Mouse (Mus musculus) heart, adult 18-20 months (tissue): ENCODE measurements around the gene Rasl11a. TPM values are rescaled to one million over a fixed set of nuclear protein-coding genes. Genes with fewer than 3 reads are reported as not detected.
"Not testable (repeated sequence)": the region's sequence is repeated elsewhere in the genome, so short reads cannot be mapped to it uniquely, and the experiment has no call there.

Source experiments
- DNase-seq, 2 experiments: peaks; one replicate each; pipeline ENCODE4 v3.0.0; 2021 to 2022; ENCODE audit warnings: mixed read lengths in 1 of 2
- total RNA-seq, 2 experiments: library from RNA; stranded (reverse); gene quantifications; 2 replicates each; pipeline ENCODE4 v1.2.3; 2021

Gene Rasl11a
- total RNA-seq, 2 experiments from 2014 or later = 2.4 to 2.9 TPM

- peak in 1 of 2 experiments; percentile 5 for DNase-seq
Observed at GRCm38 (mm10) chr5:146844301-146844941, 450 bp upstream of the Rasl11a start.

GRCm38 (mm10) chr5:146846489-146846888 lies 1.6 kb downstream of the Rasl11a start:
- DNase-seq = peak; percentile 23 to 41

DNA sequence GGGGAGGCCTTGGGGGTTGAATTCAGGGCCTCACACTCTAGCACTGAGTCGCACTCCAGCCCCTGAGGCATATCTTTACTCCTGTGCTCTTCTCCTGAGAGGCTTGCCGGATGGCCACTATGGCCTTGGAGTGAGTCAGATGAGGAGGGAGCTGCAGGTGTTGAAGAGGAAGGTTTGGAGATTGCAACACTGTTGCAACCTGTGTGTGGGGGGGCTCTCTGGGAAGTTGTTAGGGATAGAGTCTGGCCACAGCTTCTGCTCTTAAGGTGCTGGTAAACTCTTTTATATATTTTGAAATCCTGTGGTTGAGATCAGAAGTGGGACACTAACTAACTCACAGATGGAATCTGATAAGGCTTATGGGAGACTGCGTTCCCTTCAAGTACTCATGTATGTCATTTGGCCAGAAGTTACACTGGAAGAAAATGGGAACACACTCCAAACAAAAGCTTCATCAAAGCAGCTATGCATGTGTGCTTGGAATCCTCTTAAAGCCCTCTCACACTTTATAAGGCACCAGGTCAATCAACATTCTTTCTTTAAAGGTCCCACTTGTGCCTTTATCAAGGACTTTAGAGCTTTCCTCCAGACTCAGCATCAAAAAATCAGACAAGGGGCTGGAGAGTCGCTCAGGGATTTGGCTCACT lies 4.2 kb downstream of the Rasl11a start:
- DNase-seq = no peak

DNA sequence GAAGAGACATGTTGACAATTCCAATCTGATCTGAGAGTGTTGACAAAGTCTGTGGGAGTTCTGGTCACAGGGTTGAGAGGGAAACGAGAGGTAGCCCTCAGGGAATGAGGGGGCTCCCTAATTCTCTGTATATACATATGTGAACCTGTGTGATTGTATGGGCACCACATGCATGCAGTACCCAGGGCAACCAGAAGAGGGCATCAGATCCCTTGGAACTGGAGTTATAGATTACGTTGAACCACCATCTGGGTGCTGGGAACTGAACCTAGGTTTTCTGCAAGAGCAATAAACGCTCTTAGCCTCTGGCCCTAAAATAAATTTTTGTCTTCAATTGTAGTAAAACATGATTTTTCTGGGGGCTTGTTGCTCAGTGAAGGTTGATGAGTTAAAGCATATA lies 11.2 kb downstream of the Rasl11a start:
- no peak for DNase-seq

DNA sequence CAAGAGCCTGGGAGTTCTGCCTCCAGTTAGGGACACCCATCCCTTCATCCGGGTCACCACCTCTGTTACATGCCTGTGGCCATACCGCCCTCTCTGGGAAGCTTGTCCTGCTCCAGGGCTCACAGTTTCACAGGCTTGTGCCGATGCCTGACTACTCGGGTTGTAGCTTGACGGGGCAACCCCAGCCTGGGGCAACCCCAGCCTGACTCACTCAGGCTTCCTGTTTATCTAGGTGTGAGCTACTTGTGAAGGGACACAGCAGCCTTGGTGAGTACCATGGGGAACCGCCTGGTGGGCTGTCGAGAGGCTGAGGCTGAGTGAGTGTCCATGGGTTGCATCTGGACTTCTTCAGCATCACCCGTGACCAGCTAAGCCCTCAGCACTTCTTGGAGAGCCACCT lies 12.7 kb downstream of the Rasl11a start:
- no peak for DNase-seq

DNA sequence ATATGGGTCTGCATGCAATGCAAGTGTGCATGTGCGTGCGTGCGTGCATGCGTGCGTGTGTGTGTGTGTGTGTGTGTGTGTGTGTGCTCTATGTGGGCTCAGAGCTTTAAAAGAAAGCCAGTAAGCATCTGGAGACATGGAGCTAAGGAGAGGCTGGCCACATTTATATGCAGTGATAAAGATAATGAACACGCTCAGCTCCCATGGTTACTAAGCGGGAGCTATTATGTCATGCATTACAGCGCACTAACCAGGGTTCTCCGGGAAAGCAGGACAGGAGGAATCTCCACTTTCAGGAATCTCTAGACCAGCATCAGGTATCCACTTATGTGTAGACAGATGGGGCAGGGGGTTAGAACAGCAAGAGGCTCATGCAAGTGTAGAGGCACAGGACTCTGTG lies 13.9 kb downstream of the Rasl11a start:
- DNase-seq = no peak

DNA sequence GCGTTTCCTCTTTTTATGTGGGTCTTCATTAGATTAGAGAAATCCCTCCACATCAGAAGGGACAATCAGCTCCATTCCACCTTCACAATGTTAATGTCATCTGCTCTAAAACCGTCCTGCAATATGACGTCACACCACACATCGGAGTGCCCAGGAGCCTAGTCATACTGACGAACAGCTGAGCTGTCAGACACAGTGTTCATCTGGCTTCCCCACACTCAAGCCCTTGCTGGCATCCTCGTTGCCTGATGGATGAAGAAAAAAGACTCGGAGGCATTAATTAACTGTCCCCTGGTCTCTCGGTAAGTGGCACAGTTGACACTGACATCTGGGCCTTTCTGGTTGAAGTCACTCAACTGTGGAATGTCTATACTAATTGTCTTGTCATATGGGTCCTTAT lies 14.4 kb downstream of the Rasl11a start:
- no peak for DNase-seq

DNA sequence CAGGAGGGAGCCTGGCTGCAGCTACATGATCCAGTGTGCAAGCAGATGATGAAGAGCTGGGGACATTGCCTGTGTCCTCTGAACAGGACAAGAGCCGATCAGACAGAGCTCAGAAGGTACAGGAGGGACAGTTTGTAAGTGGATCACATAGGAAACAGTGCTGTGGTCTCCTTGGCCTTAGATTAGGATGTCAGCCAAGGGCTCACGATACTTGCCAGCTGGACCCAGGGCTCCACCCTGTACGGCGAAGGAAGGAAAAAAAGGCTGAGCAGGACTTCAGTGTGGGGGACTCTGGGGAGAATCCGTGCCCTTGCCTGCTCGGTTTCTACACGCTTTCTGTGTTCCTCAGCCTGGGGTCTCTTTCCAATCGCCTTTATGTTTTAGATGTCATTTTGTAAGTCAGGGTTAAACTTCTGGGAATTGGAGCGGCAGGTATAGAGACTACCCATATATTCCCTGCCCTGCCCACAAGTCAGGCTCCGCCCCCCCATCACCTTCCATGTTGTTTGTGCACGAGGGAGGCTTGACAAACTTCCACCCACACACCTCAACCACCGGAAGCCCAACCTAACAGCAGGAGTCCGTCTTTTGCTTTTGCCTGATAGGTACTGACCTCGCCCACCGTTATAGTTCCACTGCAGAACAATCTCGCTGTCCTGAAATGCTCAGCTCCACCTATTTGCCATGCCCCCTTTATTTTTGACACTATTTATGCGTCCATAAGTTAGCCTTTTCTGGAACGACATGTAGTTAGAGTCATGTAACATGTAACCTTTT lies 15.5 kb downstream of the Rasl11a start:
- DNase-seq = no peak

DNA sequence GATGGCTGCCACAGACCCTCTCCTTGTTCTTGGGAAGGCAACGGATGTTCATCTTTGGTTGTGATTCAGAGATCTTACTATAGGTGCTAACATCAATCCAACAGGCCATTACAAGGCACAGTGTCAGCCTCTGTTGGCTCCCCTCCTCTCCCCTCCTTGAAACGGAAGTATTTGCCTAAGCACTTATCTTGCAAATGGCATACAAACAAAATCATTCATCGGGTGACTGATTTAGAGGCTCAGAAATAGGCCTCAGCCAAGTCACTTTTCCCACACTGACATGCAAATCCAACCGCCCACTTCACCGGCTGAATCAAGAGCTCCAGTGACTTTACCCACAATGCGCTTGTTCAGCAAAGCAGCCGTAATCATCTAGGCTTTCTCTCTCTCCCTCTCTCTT lies 16.7 kb downstream of the Rasl11a start:
- no peak for DNase-seq

DNA sequence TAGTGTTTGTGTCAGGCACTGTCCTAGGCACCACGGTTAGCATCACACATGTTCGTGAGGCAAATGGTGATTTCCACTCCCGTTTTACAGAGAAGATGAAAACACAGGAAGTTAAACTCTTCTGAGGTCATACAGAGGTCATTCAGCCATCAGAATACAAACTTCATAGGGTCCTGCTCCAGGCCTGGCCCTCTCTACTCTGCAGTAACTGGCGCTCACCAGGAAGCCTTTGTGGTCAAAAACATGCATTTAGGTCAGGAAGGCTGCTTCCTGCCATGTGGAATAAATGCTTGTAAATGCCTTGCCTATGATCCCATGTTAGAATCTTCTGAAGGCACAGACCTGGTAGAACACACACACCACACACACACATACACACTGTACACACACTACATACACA lies 20.6 kb downstream of the Rasl11a start:
- DNase-seq = no peak

- no peak for DNase-seq
Observed at GRCm38 (mm10) chr5:146866277-146866676, 21.4 kb downstream of the Rasl11a start.

- DNase-seq = peak; percentile 40 to 48
Observed at GRCm38 (mm10) chr5:146867246-146867945, 22.5 kb downstream of the Rasl11a start.

DNA sequence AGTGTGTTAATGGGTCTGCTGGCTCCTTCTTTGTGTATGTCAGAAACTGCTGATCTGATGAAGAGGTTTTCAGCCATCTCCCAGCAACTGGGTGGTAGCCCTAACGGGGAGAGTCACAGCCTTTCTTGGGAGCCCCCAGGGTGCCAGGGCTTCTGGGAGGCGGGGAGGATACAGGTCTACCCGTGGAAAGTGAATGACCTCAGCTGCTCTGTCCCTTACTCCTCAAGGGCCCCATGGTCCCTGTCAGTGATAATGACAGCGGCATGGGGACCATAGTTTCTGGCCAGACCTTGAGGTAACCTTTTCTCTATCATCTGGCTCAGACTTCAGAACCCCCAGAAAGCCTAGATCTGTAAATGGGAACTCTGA lies 23.1 kb downstream of the Rasl11a start:
- no peak for DNase-seq

GRCm38 (mm10) chr5:146872981-146873631 lies 28.2 kb downstream of the Rasl11a start:
- no peak for DNase-seq

GRCm38 (mm10) chr5:146876024-146876423 lies 31.2 kb downstream of the Rasl11a start:
- DNase-seq = no peak

DNA sequence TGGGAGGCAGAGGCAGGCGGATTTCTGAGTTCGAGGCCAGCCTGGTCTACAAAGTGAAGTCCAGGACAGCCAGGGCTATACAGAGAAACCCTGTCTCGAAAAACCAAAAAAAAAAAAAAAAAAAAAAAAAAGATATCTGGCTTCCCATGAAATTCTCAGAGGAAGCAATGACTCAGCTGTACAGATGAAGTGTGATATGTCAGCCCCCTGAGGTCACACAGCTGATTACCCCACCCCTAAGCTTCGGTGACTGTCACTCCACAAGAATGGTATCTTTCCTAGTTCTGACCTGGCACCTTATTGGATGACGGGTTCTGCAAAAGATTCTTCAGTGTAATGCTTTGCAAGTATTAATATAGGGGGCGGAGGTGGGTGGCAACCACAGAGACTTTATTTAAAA lies 33.0 kb downstream of the Rasl11a start:
- not testable (repeated sequence) for DNase-seq

DNA sequence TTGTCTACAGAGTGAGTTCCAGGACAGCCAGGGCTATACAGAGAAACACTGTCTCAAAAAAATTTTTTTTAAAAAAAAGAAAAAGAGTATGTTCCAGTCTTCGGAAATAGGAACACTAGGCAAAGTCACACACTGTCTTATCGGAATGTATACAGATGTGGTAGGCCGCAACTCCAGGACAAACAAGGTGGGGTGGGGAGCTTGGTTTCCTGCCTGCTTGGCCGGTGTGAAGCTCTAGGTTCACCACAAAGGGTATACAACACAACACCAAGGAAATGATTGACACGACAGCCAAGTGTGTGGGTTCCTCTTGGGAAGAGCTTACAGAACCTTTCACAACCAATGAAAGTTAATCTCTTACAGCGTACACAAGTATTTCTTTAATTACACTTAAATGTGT lies 37.4 kb downstream of the Rasl11a start:
- no peak for DNase-seq

GRCm38 (mm10) chr5:146883053-146883452 lies 38.2 kb downstream of the Rasl11a start:
- no peak for DNase-seq

- no peak for DNase-seq
Observed at GRCm38 (mm10) chr5:146883486-146884272, 38.8 kb downstream of the Rasl11a start.

- DNase-seq = peak in 1 of 2 experiments; percentile 40
Observed at GRCm38 (mm10) chr5:146891127-146891526, 46.3 kb downstream of the Rasl11a start.

- no peak for DNase-seq
Observed at GRCm38 (mm10) chr5:146892904-146893303, 48.0 kb downstream of the Rasl11a start.
